Mouse (Mus musculus): ENCODE measurements around the gene Plxna1.

The Plxna1 gene

GRCm38 (mm10) chr6:89362281-89363106, at the start of gene Plxna1:
Gene Plxna1, minus strand, starts transcription at chr6:89362620.
- peak; percentile 66 for DNase-seq (ENCODE audit: low read depth, low spot score)

- DNase-seq (ENCODE audit: low read depth, low spot score) = no peak
Observed at GRCm38 (mm10) chr6:89409041-89409440, 46.6 kb upstream of the Plxna1 start.

GRCm38 (mm10) chr6:89408259-89408658, 45.8 kb upstream of the Plxna1 start:
- DNase-seq (ENCODE audit: low read depth, low spot score) = no peak

GRCm38 (mm10) chr6:89407247-89407889, 44.9 kb upstream of the Plxna1 start:
- no peak for DNase-seq (ENCODE audit: low read depth, low spot score)

GRCm38 (mm10) chr6:89404964-89405363, 42.5 kb upstream of the Plxna1 start:
- no peak for DNase-seq (ENCODE audit: low read depth, low spot score)

GRCm38 (mm10) chr6:89403257-89404225, 41.1 kb upstream of the Plxna1 start:
- no peak for DNase-seq (ENCODE audit: low read depth, low spot score)

- no peak for DNase-seq (ENCODE audit: low read depth, low spot score)
Observed at GRCm38 (mm10) chr6:89402406-89402805, 40.0 kb upstream of the Plxna1 start.

- no peak for DNase-seq (ENCODE audit: low read depth, low spot score)
Observed at GRCm38 (mm10) chr6:89399564-89399963, 37.1 kb upstream of the Plxna1 start.

- DNase-seq (ENCODE audit: low read depth, low spot score) = no peak
Observed at GRCm38 (mm10) chr6:89397919-89398318, 35.5 kb upstream of the Plxna1 start.

- no peak for DNase-seq (ENCODE audit: low read depth, low spot score)
Observed at GRCm38 (mm10) chr6:89393820-89394219, 31.4 kb upstream of the Plxna1 start.

- no peak for DNase-seq (ENCODE audit: low read depth, low spot score)
Observed at GRCm38 (mm10) chr6:89392213-89392612, 29.8 kb upstream of the Plxna1 start.

GRCm38 (mm10) chr6:89389771-89390170, 27.4 kb upstream of the Plxna1 start:
- DNase-seq (ENCODE audit: low read depth, low spot score) = no peak

- no peak for DNase-seq (ENCODE audit: low read depth, low spot score)
Observed at GRCm38 (mm10) chr6:89386956-89387355, 24.5 kb upstream of the Plxna1 start.

GRCm38 (mm10) chr6:89384699-89385098, 22.3 kb upstream of the Plxna1 start:
- no peak for DNase-seq (ENCODE audit: low read depth, low spot score)

- DNase-seq (ENCODE audit: low read depth, low spot score) = no peak
Observed at GRCm38 (mm10) chr6:89381851-89382250, 19.4 kb upstream of the Plxna1 start.

GRCm38 (mm10) chr6:89381172-89381571, 18.8 kb upstream of the Plxna1 start:
- DNase-seq (ENCODE audit: low read depth, low spot score) = no peak

GRCm38 (mm10) chr6:89380751-89381150, 18.3 kb upstream of the Plxna1 start:
- DNase-seq (ENCODE audit: low read depth, low spot score) = no peak

- DNase-seq (ENCODE audit: low read depth, low spot score) = no peak
Observed at GRCm38 (mm10) chr6:89378264-89378663, 15.8 kb upstream of the Plxna1 start.

GRCm38 (mm10) chr6:89368812-89369211, 6.4 kb upstream of the Plxna1 start:
- no peak for DNase-seq (ENCODE audit: low read depth, low spot score)

- no peak for DNase-seq (ENCODE audit: low read depth, low spot score)
Observed at GRCm38 (mm10) chr6:89364342-89364741, 1.9 kb upstream of the Plxna1 start.

GRCm38 (mm10) chr6:89363107-89363451, 659 bp upstream of the Plxna1 start:
- no peak for DNase-seq (ENCODE audit: low read depth, low spot score)
